Mouse (Mus musculus): ENCODE data around the gene Tnni3. TPM values are rescaled to one million over a fixed set of nuclear protein-coding genes. Genes with fewer than 3 reads are reported as not detected.
A peak's percentile ranks its signal among the peaks of the same experiment; 100 is the strongest.

The Tnni3 gene
- polyA plus RNA-seq, 1 experiment from 2014 or later: 5.3 TPM

GRCm38 (mm10) chr7:4513829-4514712 is 10.0 kb downstream of the Tnni3 start:
- H3K27me3 ChIP-seq (ENCODE audit: control insufficient read depth, insufficient read depth, low read length): no peaks in the 10 kb centered on the region
- no peak for DNase-seq (ENCODE audit: low spot score)
- no peaks in the 10 kb centered on the region for H3K9me3 ChIP-seq (ENCODE audit: control insufficient read depth, low read length)
- no peak for ATAC-seq (ENCODE audit: insufficient number of reproducible peaks, low FRiP score, low TSS enrichment, low read depth)
- H3K4me2 ChIP-seq (ENCODE audit: low read depth, severe bottlenecking): no peak overlapping the region
- WGBS: 71% methylated on average over 6 of the region's 6 CpGs
- H3K4me1 ChIP-seq (ENCODE audit: control insufficient read depth, insufficient read depth, low read length): peaks cover 2% of the 10 kb centered on the region; the same call in 1 of the 2 replicates
- H3K36me3 ChIP-seq (ENCODE audit: control insufficient read depth, insufficient read depth, low read length): no peaks in the 10 kb centered on the region
- no peak overlapping the region for H3K27ac ChIP-seq (replicated peaks; ENCODE audit: low read depth, low read length)
- H3K9ac ChIP-seq (ENCODE audit: low read length): no peak overlapping the region
- H3K4me3 ChIP-seq (ENCODE audit: low read depth, low read length): no peak overlapping the region

- Histone ChIP-seq H3K4me3 (ENCODE audit: low read depth, low read length) (no peak overlapping the region), H3K4me2 (ENCODE audit: low read depth, severe bottlenecking) (no peak overlapping the region), H3K9ac (ENCODE audit: low read length) (no peak overlapping the region), H3K9me3 (ENCODE audit: control insufficient read depth, low read length) (no peaks in the 10 kb centered on the region), H3K4me1 (ENCODE audit: control insufficient read depth, insufficient read depth, low read length) (peaks cover 2% of the 10 kb centered on the region; the same call in 1 of the 2 replicates), H3K27me3 (ENCODE audit: control insufficient read depth, insufficient read depth, low read length) (no peaks in the 10 kb centered on the region), H3K36me3 (ENCODE audit: control insufficient read depth, insufficient read depth, low read length) (no peaks in the 10 kb centered on the region), H3K27ac (replicated peaks; ENCODE audit: low read depth, low read length) (no peak overlapping the region)
- ATAC-seq (ENCODE audit: insufficient number of reproducible peaks, low FRiP score, low TSS enrichment, low read depth): no peak
- peak; percentile 63 for DNase-seq (ENCODE audit: low spot score)
- WGBS: 28% methylated on average over 13 of the region's 13 CpGs
Observed at GRCm38 (mm10) chr7:4513236-4513635, 10.8 kb downstream of the Tnni3 start.

- no peak for DNase-seq (ENCODE audit: low spot score)
- H3K9me3 ChIP-seq (ENCODE audit: control insufficient read depth, low read length): no peaks in the 10 kb centered on the region
- WGBS: 81% methylated on average over 8 of the region's 8 CpGs
- no peak overlapping the region for H3K9ac ChIP-seq (ENCODE audit: low read length)
- no peak for ATAC-seq (ENCODE audit: insufficient number of reproducible peaks, low FRiP score, low TSS enrichment, low read depth)
- H3K36me3 ChIP-seq (ENCODE audit: control insufficient read depth, insufficient read depth, low read length): no peaks in the 10 kb centered on the region
- H3K4me2 ChIP-seq (ENCODE audit: low read depth, severe bottlenecking): no peak overlapping the region
- peaks cover 2% of the 10 kb centered on the region; the same call in 1 of the 2 replicates for H3K4me1 ChIP-seq (ENCODE audit: control insufficient read depth, insufficient read depth, low read length)
- no peaks in the 10 kb centered on the region for H3K27me3 ChIP-seq (ENCODE audit: control insufficient read depth, insufficient read depth, low read length)
- no peak overlapping the region for H3K4me3 ChIP-seq (ENCODE audit: low read depth, low read length)
- no peak overlapping the region for H3K27ac ChIP-seq (replicated peaks; ENCODE audit: low read depth, low read length)
Observed at GRCm38 (mm10) chr7:4511489-4512224, 12.4 kb downstream of the Tnni3 start.

- H3K4me1 ChIP-seq (ENCODE audit: control insufficient read depth, insufficient read depth, low read length): no peaks in the 10 kb centered on the region
- ATAC-seq (ENCODE audit: insufficient number of reproducible peaks, low FRiP score, low TSS enrichment, low read depth): peak; percentile 46; the same call in 1 of the 2 replicates
- H3K4me2 ChIP-seq (ENCODE audit: low read depth, severe bottlenecking): no peak overlapping the region
Observed at GRCm38 (mm10) chr7:4509863-4510608, 14.0 kb downstream of the Tnni3 start.

GRCm38 (mm10) chr7:4508739-4509116 is 15.3 kb downstream of the Tnni3 start:
- Histone ChIP-seq H3K36me3 (ENCODE audit: control insufficient read depth, insufficient read depth, low read length) (no peaks in the 10 kb centered on the region), H3K4me3 (ENCODE audit: low read depth, low read length) (no peak overlapping the region), H3K9ac (ENCODE audit: low read length) (no peak overlapping the region), H3K27ac (replicated peaks; ENCODE audit: low read depth, low read length) (no peak overlapping the region), H3K4me1 (ENCODE audit: control insufficient read depth, insufficient read depth, low read length) (no peaks in the 10 kb centered on the region), H3K9me3 (ENCODE audit: control insufficient read depth, low read length) (no peaks in the 10 kb centered on the region), H3K27me3 (ENCODE audit: control insufficient read depth, insufficient read depth, low read length) (no peaks in the 10 kb centered on the region), H3K4me2 (ENCODE audit: low read depth, severe bottlenecking) (no peak overlapping the region)
- ATAC-seq (ENCODE audit: insufficient number of reproducible peaks, low FRiP score, low TSS enrichment, low read depth) (no peak), DNase-seq (ENCODE audit: low spot score) (no peak)
- WGBS: 88% methylated on average over 8 of the region's 8 CpGs

More at GRCm38 (mm10) chr7:4509863-4510608, 14.0 kb downstream of the Tnni3 start:
- H3K27ac ChIP-seq (replicated peaks; ENCODE audit: low read depth, low read length): no peak overlapping the region
- no peak overlapping the region for H3K9ac ChIP-seq (ENCODE audit: low read length)
- H3K27me3 ChIP-seq (ENCODE audit: control insufficient read depth, insufficient read depth, low read length): no peaks in the 10 kb centered on the region
- H3K9me3 ChIP-seq (ENCODE audit: control insufficient read depth, low read length): no peaks in the 10 kb centered on the region
- no peaks in the 10 kb centered on the region for H3K36me3 ChIP-seq (ENCODE audit: control insufficient read depth, insufficient read depth, low read length)
- peak; percentile 83 for DNase-seq (ENCODE audit: low spot score)
- no peak overlapping the region for H3K4me3 ChIP-seq (ENCODE audit: low read depth, low read length)
- 19% methylated on average over 24 of the region's 24 CpGs for WGBS

GRCm38 (mm10) chr7:4508062-4508738 is 15.8 kb downstream of the Tnni3 start:
- Histone ChIP-seq H3K9me3 (ENCODE audit: control insufficient read depth, low read length) (no peaks in the 10 kb centered on the region), H3K4me3 (ENCODE audit: low read depth, low read length) (no peak overlapping the region), H3K36me3 (ENCODE audit: control insufficient read depth, insufficient read depth, low read length) (no peaks in the 10 kb centered on the region), H3K27ac (replicated peaks; ENCODE audit: low read depth, low read length) (no peak overlapping the region), H3K27me3 (ENCODE audit: control insufficient read depth, insufficient read depth, low read length) (no peaks in the 10 kb centered on the region), H3K4me2 (ENCODE audit: low read depth, severe bottlenecking) (no peak overlapping the region), H3K4me1 (ENCODE audit: control insufficient read depth, insufficient read depth, low read length) (no peaks in the 10 kb centered on the region), H3K9ac (ENCODE audit: low read length) (no peak overlapping the region)
- ATAC-seq (ENCODE audit: insufficient number of reproducible peaks, low FRiP score, low TSS enrichment, low read depth) (no peak), DNase-seq (ENCODE audit: low spot score) (no peak)
- 66% methylated on average over 24 of the region's 32 CpGs for WGBS

GRCm38 (mm10) chr7:4507220-4507619 is 16.8 kb downstream of the Tnni3 start:
- no peak overlapping the region for H3K4me3 ChIP-seq (ENCODE audit: low read depth, low read length)
- 64% methylated on average over 3 of the region's 4 CpGs for WGBS
- ATAC-seq (ENCODE audit: insufficient number of reproducible peaks, low FRiP score, low TSS enrichment, low read depth) (no peak), DNase-seq (ENCODE audit: low spot score) (no peak)
- H3K4me1 ChIP-seq (ENCODE audit: control insufficient read depth, insufficient read depth, low read length): no peaks in the 10 kb centered on the region
- H3K27ac ChIP-seq (replicated peaks; ENCODE audit: low read depth, low read length): no peak overlapping the region
- no peaks in the 10 kb centered on the region for H3K9me3 ChIP-seq (ENCODE audit: control insufficient read depth, low read length)
- H3K36me3 ChIP-seq (ENCODE audit: control insufficient read depth, insufficient read depth, low read length): no peaks in the 10 kb centered on the region
- no peak overlapping the region for H3K9ac ChIP-seq (ENCODE audit: low read length)
- no peak overlapping the region for H3K4me2 ChIP-seq (ENCODE audit: low read depth, severe bottlenecking)
- H3K27me3 ChIP-seq (ENCODE audit: control insufficient read depth, insufficient read depth, low read length): no peaks in the 10 kb centered on the region
